Mouse (Mus musculus): ENCODE measurements around the gene Cacna1d. TPM values are rescaled to one million over a fixed set of nuclear protein-coding genes. Genes with fewer than 3 reads are reported as not detected.

The Cacna1d gene
- polyA plus RNA-seq, 1 experiment from 2014 or later: 2.2 TPM

DNA sequence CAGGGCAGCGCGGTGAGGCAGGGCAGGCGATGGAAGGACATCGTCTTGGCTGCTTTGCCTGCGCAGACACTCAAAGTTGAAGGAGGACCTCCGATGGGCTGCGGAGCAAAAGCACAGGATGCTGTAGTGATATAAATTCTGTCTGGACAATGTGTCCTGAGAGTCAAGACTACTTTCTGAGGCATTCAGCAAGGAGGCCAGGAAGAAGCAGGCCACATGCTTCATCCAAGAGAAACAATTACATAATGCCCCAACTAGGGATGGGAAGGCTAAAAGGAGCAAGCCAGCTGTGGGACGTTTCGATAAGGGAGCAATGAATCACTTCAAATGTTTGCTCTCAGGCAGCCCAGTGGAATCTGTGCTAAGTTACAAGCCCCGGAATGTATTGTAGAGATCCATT, 446.0 kb downstream of the Cacna1d start:
- 65% methylated on average over 10 of the region's 10 CpGs for WGBS
- ATAC-seq (ENCODE audit: low FRiP score, low TSS enrichment): no peak; the same call in 1 of the 2 replicates
- no peak for DNase-seq (ENCODE audit: low spot score)

DNA sequence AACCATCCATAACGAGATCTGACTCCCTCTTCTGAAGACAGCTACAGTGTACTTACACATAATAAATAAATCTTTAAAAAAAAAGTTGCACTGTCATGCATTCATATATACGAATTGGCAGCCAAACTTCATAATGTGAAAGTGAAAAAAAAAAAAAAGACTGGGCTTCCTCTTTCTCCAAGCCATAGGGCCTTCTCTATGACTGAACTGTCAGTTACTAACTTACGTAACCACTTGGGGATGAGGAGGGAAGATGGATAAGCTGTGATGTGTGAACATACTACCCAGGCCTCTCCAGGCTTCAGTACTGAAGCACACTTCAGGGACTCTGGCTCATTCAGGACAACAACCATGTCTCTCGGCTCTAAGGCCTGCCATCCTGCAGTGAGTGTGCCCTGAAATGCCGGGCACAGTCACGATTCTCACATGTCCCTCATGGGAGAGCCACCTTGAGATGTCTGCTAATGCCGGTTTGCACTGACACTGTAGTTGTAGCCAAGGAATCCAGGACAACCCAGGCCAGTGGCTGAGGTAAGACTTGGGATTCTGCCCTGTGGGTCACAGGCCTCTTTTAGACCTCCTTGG, 447.8 kb downstream of the Cacna1d start:
- H3K4me3 ChIP-seq (ENCODE audit: low read depth, low read length): no peak overlapping the region
- no peaks in the 10 kb centered on the region for H3K9me3 ChIP-seq (ENCODE audit: control insufficient read depth, low read length)
- 82% methylated on average over 7 of the region's 7 CpGs for WGBS
- H3K4me1 ChIP-seq (replicated peaks; ENCODE audit: control insufficient read depth, insufficient read depth): 0 out of 2 replicates have a peak, but pooled peaks cover 2% of the 10 kb centered on the region
- H3K4me2 ChIP-seq (replicated peaks; ENCODE audit: low read depth): no peak overlapping the region
- ATAC-seq (ENCODE audit: low FRiP score, low TSS enrichment) (no peak), DNase-seq (ENCODE audit: low spot score) (no peak)
- H3K27ac ChIP-seq (replicated peaks): no peak overlapping the region
- H3K27me3 ChIP-seq (ENCODE audit: control insufficient read depth, insufficient read depth, low read length): no peaks in the 10 kb centered on the region
- H3K9ac ChIP-seq (ENCODE audit: low read length): no peak overlapping the region
- TF ChIP-seq CTCF (IDR thresholded peaks at IDR 0.05; ENCODE audit: low read depth) (no peak), EP300 (optimal IDR thresholded peaks at IDR 0.05) (no peak)
- no peaks in the 10 kb centered on the region; the same call in 1 of the 2 replicates for H3K36me3 ChIP-seq (ENCODE audit: control insufficient read depth, insufficient read depth, low read length)

More for the DNA sequence above, 446.0 kb downstream of the Cacna1d start:
- TF ChIP-seq CTCF (IDR thresholded peaks at IDR 0.05; ENCODE audit: low read depth) (no peak), EP300 (optimal IDR thresholded peaks at IDR 0.05) (no peak)
- no peak overlapping the region for H3K4me3 ChIP-seq (ENCODE audit: low read depth, low read length)
- H3K9me3 ChIP-seq (ENCODE audit: control insufficient read depth, low read length): no peaks in the 10 kb centered on the region
- H3K9ac ChIP-seq (ENCODE audit: low read length): no peak overlapping the region
- 0 out of 2 replicates have a peak, but pooled peaks cover 2% of the 10 kb centered on the region for H3K4me1 ChIP-seq (replicated peaks; ENCODE audit: control insufficient read depth, insufficient read depth)
- H3K4me2 ChIP-seq (replicated peaks; ENCODE audit: low read depth): no peak overlapping the region
- H3K27me3 ChIP-seq (ENCODE audit: control insufficient read depth, insufficient read depth, low read length): no peaks in the 10 kb centered on the region
- no peak overlapping the region for H3K27ac ChIP-seq (replicated peaks)
- H3K36me3 ChIP-seq (ENCODE audit: control insufficient read depth, insufficient read depth, low read length): no peaks in the 10 kb centered on the region; the same call in 1 of the 2 replicates

GRCm38 (mm10) chr14:30041836-30042235, 449.4 kb downstream of the Cacna1d start:
- 0 out of 2 replicates have a peak, but pooled peaks cover 2% of the 10 kb centered on the region for H3K4me1 ChIP-seq (replicated peaks; ENCODE audit: control insufficient read depth, insufficient read depth)
- DNase-seq (ENCODE audit: low spot score) (no peak), ATAC-seq (ENCODE audit: low FRiP score, low TSS enrichment) (no peak)
- H3K27me3 ChIP-seq (ENCODE audit: control insufficient read depth, insufficient read depth, low read length): no peaks in the 10 kb centered on the region
- H3K36me3 ChIP-seq (ENCODE audit: control insufficient read depth, insufficient read depth, low read length): no peaks in the 10 kb centered on the region; the same call in 1 of the 2 replicates
- no peaks in the 10 kb centered on the region for H3K9me3 ChIP-seq (ENCODE audit: control insufficient read depth, low read length)
- no peak overlapping the region for H3K4me2 ChIP-seq (replicated peaks; ENCODE audit: low read depth)
- 87% methylated on average over 9 of the region's 9 CpGs for WGBS
- H3K4me3 ChIP-seq (ENCODE audit: low read depth, low read length): no peak overlapping the region
- H3K9ac ChIP-seq (ENCODE audit: low read length): no peak overlapping the region
- no peak overlapping the region for H3K27ac ChIP-seq (replicated peaks)
- no peak for TF ChIP-seq CTCF (IDR thresholded peaks at IDR 0.05; ENCODE audit: low read depth)
- TF ChIP-seq EP300 (optimal IDR thresholded peaks at IDR 0.05): no peak

DNA sequence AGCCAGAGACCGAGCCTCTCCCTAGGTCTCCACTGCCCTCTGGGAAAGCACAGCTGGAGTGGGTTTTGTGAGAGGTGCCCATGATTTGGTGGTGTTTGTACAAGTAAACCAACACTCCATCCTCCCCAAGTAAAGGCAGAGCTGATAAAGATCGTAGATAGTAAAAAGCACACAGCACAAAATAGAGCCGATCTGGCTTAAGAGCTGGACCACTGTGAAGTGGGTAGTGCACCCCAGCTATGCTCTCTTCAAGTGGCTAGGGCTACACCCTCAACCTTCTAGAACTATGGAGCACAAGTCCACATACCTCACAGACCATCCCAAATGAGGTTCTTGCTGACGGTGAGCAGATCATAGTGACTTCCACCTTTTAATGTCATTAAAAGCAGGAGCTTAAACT, 451.8 kb downstream of the Cacna1d start:
- H3K36me3 ChIP-seq (ENCODE audit: control insufficient read depth, insufficient read depth, low read length): no peaks in the 10 kb centered on the region; the same call in 1 of the 2 replicates
- no peaks in the 10 kb centered on the region for H3K4me1 ChIP-seq (replicated peaks; ENCODE audit: control insufficient read depth, insufficient read depth)
- TF ChIP-seq CTCF (IDR thresholded peaks at IDR 0.05; ENCODE audit: low read depth) (no peak), EP300 (optimal IDR thresholded peaks at IDR 0.05) (no peak)
- no peak for ATAC-seq (ENCODE audit: low FRiP score, low TSS enrichment)
- H3K9me3 ChIP-seq (ENCODE audit: control insufficient read depth, low read length): no peaks in the 10 kb centered on the region
- H3K4me3 ChIP-seq (ENCODE audit: low read depth, low read length): no peak overlapping the region
- H3K4me2 ChIP-seq (replicated peaks; ENCODE audit: low read depth): no peak overlapping the region
- 58% methylated on average over 4 of the region's 4 CpGs for whole genome bisulfite sequencing
- no peaks in the 10 kb centered on the region for H3K27me3 ChIP-seq (ENCODE audit: control insufficient read depth, insufficient read depth, low read length)
- DNase-seq (ENCODE audit: low spot score): no peak
- no peak overlapping the region for H3K9ac ChIP-seq (ENCODE audit: low read length)
- H3K27ac ChIP-seq (replicated peaks): no peak overlapping the region

DNA sequence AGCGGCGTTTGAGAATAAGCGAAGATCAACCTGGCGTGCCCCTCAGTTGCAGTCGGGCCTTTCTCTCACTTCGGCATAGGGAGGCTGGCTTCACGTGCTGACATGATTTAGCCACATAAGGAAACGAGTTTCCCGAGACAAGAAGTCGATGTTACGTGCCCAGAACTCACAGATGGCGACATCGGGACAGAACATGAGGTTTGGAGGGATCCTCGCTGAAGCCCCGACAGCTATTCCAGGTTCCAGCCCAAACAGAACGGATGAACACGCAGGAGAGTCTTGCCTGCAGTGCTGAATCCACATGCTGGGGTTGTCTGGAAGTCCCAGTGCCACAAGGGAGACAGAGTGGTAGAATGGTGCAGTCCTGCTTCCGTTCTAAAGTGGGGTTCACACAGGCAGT, 452.8 kb downstream of the Cacna1d start:
- no peak for ATAC-seq (ENCODE audit: low FRiP score, low TSS enrichment)
- DNase-seq (ENCODE audit: low spot score): no peak
- H3K4me2 ChIP-seq (replicated peaks; ENCODE audit: low read depth): no peak overlapping the region
- no peak overlapping the region for H3K9ac ChIP-seq (ENCODE audit: low read length)
- 89% methylated on average over 18 of the region's 18 CpGs for WGBS
- no peaks in the 10 kb centered on the region for H3K4me1 ChIP-seq (replicated peaks; ENCODE audit: control insufficient read depth, insufficient read depth)
- H3K9me3 ChIP-seq (ENCODE audit: control insufficient read depth, low read length): no peaks in the 10 kb centered on the region
- no peak overlapping the region for H3K4me3 ChIP-seq (ENCODE audit: low read depth, low read length)
- H3K27me3 ChIP-seq (ENCODE audit: control insufficient read depth, insufficient read depth, low read length): no peaks in the 10 kb centered on the region
- no peak for TF ChIP-seq CTCF (IDR thresholded peaks at IDR 0.05; ENCODE audit: low read depth)
- no peak for TF ChIP-seq EP300 (optimal IDR thresholded peaks at IDR 0.05)
- no peaks in the 10 kb centered on the region; the same call in 1 of the 2 replicates for H3K36me3 ChIP-seq (ENCODE audit: control insufficient read depth, insufficient read depth, low read length)
- no peak overlapping the region for H3K27ac ChIP-seq (replicated peaks)

DNA sequence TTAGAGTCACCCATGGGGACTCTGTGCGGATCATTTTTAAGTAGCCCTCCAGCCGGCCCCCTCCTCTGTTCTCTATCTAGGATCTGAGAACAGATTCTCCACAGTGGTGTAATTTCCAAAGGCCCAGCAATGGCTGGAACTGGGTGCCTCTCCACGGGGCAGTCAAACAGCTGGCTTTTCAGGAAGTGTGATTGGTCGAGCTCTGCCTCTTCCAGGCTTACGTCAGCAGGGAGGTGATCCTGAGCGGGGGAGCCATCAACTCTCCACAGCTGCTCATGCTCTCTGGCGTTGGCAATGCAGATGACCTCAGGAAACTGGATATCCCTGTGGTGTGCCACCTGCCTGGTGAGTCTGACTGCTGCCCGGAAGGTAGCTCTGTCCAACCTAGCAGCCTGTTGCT, 457.9 kb downstream of the Cacna1d start:
- Histone ChIP-seq H3K9me3 (ENCODE audit: control insufficient read depth, low read length) (no peaks in the 10 kb centered on the region), H3K36me3 (ENCODE audit: control insufficient read depth, insufficient read depth, low read length) (no peaks in the 10 kb centered on the region), H3K27me3 (ENCODE audit: control insufficient read depth, insufficient read depth, low read length) (no peaks in the 10 kb centered on the region), H3K4me3 (ENCODE audit: low read depth, low read length) (no peak overlapping the region), H3K27ac (replicated peaks) (no peak overlapping the region), H3K9ac (ENCODE audit: low read length) (no peak overlapping the region), H3K4me1 (replicated peaks; ENCODE audit: control insufficient read depth, insufficient read depth) (no peaks in the 10 kb centered on the region), H3K4me2 (replicated peaks; ENCODE audit: low read depth) (no peak overlapping the region)
- TF ChIP-seq EP300 (optimal IDR thresholded peaks at IDR 0.05) (no peak), CTCF (IDR thresholded peaks at IDR 0.05; ENCODE audit: low read depth) (no peak)
- no peak for ATAC-seq (ENCODE audit: low FRiP score, low TSS enrichment)
- 66% methylated on average over 8 of the region's 8 CpGs for WGBS
- no peak for DNase-seq (ENCODE audit: low spot score)

Measured in stomach, postnatal 0 days (tissue).